Mouse (Mus musculus) neural tube, embryonic 12.5 days (tissue): ENCODE data around the gene Upk3a. TPM values are rescaled to one million over a fixed set of nuclear protein-coding genes. Genes with fewer than 3 reads are reported as not detected.

Experiments used
- ATAC-seq: fragments of 200-750 bp; cut with Nextera tagmentation; 2 replicates; pipeline ENCODE4 v1.8.0; 2017; ENCODE audit warnings: low read depth, mild to moderate bottlenecking, moderate TSS enrichment, moderate library complexity; ENCODE audit not compliant: low FRiP score
- H3K27ac ChIP-seq: fragments of 300-500 bp; sonication (generic); 2 replicates; pipeline ENCODE4 v1.5.1; 2016
- H3K27me3 ChIP-seq: fragments of 300-500 bp; sonication (generic); replicated peaks from 2 replicates; pipeline ENCODE4 v1.6.1; 2016; ENCODE audit warnings: mild to moderate bottlenecking
- H3K36me3 ChIP-seq: fragments of 300-500 bp; sonication (generic); 2 replicates; pipeline ENCODE4 v1.6.1; 2016; ENCODE audit warnings: mild to moderate bottlenecking
- H3K4me1 ChIP-seq: fragments of 300-500 bp; sonication (generic); 2 replicates; pipeline ENCODE4 v1.6.1; 2016
- H3K4me2 ChIP-seq: fragments of 300-500 bp; sonication (generic); replicated peaks from 2 replicates; pipeline ENCODE4 v1.6.1; 2016; ENCODE audit warnings: mild to moderate bottlenecking
- H3K4me3 ChIP-seq: fragments of 300-500 bp; sonication (generic); 2 replicates; pipeline ENCODE4 v1.5.1; 2016
- H3K9ac ChIP-seq: fragments of 300-500 bp; sonication (generic); 2 replicates; pipeline ENCODE4 v1.6.1; 2016; ENCODE audit warnings: mild to moderate bottlenecking
- H3K9me3 ChIP-seq: fragments of 300-500 bp; sonication (generic); 2 replicates; pipeline ENCODE4 v1.6.1; 2016; ENCODE audit warnings: mild to moderate bottlenecking
- WGBS: fragments of 180-500 bp; shearing (Covaris S2); methylation state at CpG from one replicate; pipeline ENCODE4 v1.1.7; 2016; 5-methylcytosine and 5-hydroxymethylcytosine counted together
- polyA plus RNA-seq: library from polyadenylated mRNA; unstranded; fragments of >200 nt; fragmentation: Nextera tagmentation; extraction: Ambion mirVana; gene quantifications from 2 replicates; pipeline ENCODE4 v1.2.1, GENCODE M21; 2016

Upk3a gene
- polyA plus RNA-seq, 1 experiment from 2014 or later = 0.53 TPM

DNA sequence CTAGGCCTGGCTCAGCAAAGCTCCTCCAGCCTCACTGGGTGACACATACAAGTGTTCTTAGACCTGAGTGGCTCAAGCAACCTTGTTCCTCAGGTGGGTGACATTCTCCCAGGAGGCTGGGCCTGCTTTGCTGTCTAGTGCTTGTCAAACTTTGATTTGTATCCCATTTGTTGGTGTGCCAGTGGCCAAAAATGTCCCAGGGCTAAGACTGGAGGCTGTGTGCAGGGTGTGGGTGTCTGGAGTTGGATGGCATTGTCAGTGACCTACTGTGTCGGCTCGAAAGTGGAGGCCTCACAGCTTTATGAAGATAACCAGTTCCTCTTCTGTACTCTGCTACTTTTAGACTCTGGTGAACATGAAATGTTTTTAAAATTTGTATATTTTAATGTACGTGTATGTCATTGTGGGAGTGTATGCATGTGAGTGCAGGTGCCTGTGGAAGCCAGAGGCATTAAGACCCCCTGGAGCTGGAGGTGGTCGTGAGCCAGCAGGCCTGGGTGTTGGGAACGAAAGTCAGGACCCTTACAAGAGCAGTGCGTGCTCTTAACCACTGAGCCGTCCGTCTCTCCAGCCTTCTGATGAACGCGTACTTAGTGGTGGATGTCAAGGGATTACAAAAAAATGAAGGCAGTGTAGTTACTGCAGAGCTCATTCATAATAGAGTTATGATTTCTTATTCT, 24.7 kb downstream of the Upk3a start:
- no peak overlapping the region for H3K4me2 ChIP-seq
- no peaks in the 10 kb centered on the region for H3K27me3 ChIP-seq
- ATAC-seq = no peak
- no peak overlapping the region for H3K4me3 ChIP-seq
- H3K9ac ChIP-seq = no peak overlapping the region
- H3K4me1 ChIP-seq = peaks cover 27% of the 10 kb centered on the region
- H3K27ac ChIP-seq = no peak overlapping the region
- peaks cover 5% of the 10 kb centered on the region for H3K36me3 ChIP-seq
- no peaks in the 10 kb centered on the region for H3K9me3 ChIP-seq
- 85% methylated on average over 10 of the region's 10 CpGs for WGBS

DNA sequence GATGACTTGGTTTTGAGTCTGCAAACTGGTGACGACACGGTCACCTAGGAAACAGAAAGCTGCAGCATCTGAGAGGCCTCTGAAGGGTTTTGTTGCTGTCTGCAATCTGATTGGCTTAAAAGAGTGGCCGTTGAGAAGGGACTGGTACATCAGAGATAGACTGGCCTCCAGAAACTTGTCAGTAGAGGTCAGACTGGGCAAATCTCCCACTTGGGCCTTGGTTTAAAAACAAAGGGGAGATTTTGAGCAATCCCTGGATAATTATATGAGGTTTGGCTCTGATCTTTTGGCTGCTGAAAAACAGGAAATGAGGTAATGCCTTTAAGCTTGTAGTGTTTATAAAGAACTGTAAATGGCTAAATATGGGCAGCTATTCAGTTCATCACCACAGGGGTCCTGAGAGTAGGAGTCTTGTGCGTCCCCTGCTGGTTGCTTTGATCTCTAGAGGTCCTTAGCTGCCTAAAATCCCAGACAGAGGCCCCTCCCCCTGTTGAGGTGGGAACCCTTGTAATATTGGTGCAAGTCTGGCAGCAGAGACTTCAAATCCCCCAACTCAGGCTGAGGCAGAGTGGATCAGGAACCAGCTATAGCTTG, 25.5 kb downstream of the Upk3a start:
- H3K27ac ChIP-seq = no peak overlapping the region
- peaks cover 23% of the 10 kb centered on the region for H3K4me1 ChIP-seq
- peak; percentile 58; the same call in 1 of the 2 replicates for ATAC-seq
- H3K9ac ChIP-seq = no peak overlapping the region
- H3K36me3 ChIP-seq = peaks cover 12% of the 10 kb centered on the region
- H3K4me2 ChIP-seq = 0 out of 2 replicates have a peak overlapping the region, but pooled peaks have one; percentile 18
- no peak overlapping the region for H3K4me3 ChIP-seq
- H3K27me3 ChIP-seq = no peaks in the 10 kb centered on the region
- no peaks in the 10 kb centered on the region for H3K9me3 ChIP-seq
- WGBS = 8% methylated on average over 4 of the region's 4 CpGs

DNA sequence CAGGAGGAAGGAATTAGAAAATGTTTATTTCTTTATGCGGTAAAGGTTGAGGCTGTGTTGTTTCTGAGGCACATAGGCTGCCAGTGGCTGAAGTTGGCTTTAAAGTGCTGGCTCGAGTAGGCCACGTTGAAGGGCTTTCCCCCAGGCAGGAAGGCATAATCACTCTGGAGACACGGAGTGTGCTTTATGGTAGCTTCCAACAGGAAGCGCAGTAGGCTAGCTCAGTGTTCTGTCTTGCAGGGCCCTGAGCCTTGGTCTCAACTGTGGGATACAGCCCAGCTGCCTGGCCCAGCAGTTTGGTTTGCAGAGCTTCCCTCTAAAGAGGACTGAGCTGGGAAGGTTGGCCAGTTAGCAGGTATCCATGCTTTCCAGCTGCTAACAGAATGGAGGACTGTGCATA, 26.2 kb downstream of the Upk3a start:
- no peak overlapping the region for H3K9ac ChIP-seq
- H3K4me2 ChIP-seq = peak overlapping the region; percentile 18; the same call in 1 of the 2 replicates

DNA sequence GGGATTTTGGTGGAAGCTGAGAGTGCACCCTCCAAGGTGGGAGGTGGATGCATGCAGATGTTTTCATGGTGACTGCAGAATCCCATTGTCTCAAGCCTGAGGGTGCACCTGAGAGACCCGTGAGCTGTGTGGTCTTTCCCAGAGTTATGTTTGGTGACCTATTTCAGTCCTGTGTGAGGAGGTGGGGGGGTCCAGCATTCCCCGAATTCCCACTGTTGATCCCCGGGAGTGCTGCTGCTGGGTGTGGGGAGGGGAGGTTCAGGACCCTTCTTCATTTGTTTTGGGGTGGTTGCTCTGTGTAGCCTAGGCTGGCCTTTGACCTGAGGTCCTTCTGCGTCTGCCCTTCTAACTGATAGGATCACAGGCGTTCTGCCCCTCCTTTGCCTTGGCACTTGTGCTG, 26.8 kb downstream of the Upk3a start:
- no peaks in the 10 kb centered on the region for H3K9me3 ChIP-seq
- peaks cover 14% of the 10 kb centered on the region for H3K4me1 ChIP-seq
- 0 out of 2 replicates have a peak overlapping the region, but pooled peaks have one; percentile 17 for H3K9ac ChIP-seq
- H3K27ac ChIP-seq = no peak overlapping the region
- WGBS = 87% methylated on average over 5 of the region's 5 CpGs
- H3K4me3 ChIP-seq = no peak overlapping the region
- H3K36me3 ChIP-seq = peaks cover 24% of the 10 kb centered on the region
- H3K27me3 ChIP-seq = no peaks in the 10 kb centered on the region
- no peak overlapping the region; the same call in 1 of the 2 replicates for H3K4me2 ChIP-seq
- no peak for ATAC-seq

More for the DNA sequence above, 26.2 kb downstream of the Upk3a start:
- H3K4me1 ChIP-seq = peaks cover 16% of the 10 kb centered on the region
- H3K4me3 ChIP-seq = no peak overlapping the region
- H3K27ac ChIP-seq = 0 out of 2 replicates have a peak overlapping the region, but pooled peaks have one; percentile 7
- no peaks in the 10 kb centered on the region for H3K27me3 ChIP-seq
- no peaks in the 10 kb centered on the region for H3K9me3 ChIP-seq
- H3K36me3 ChIP-seq = peaks cover 19% of the 10 kb centered on the region
- no peak for ATAC-seq
- WGBS = 46% methylated on average over 5 of the region's 5 CpGs

DNA sequence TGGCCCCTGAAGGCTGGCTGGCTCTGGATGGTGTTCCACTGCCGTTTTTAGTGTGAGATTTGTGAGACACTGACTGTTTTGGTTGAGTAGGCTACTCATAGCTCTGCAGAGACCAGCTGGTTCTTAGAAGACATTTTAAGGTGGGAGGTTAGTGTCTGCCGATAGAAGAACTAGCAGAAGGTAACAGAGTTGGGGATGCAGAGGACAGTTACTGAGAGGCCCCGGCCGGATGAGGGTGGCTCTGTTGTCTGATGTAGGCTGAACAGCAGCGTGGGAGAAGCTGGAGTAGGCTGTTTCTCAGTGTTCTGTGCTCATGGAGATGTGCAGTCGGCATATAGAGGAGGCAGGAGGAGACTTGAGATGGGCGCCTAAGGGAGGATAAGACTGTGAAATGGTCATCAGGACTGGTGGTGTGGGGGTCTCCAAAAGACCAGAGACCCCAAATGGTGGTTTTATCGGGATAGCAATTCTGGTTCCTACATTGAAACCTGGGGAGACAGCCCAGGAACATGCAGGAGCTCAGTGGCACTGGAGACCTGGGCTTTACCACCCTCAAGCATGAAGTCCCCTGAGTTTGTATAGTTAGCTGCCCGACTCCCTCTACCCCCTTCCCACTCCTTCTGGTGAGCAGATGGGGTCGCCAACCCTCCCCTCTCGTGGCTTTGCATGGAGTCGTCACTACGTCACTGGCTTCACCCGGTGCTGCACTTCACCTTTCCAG, 29.4 kb downstream of the Upk3a start:
- Histone ChIP-seq H3K9ac (no peak overlapping the region), H3K4me1 (peaks cover 14% of the 10 kb centered on the region), H3K4me3 (no peak overlapping the region), H3K36me3 (peaks cover 33% of the 10 kb centered on the region), H3K27me3 (no peaks in the 10 kb centered on the region), H3K9me3 (no peaks in the 10 kb centered on the region), H3K4me2 (no peak overlapping the region), H3K27ac (no peak overlapping the region)
- no peak for ATAC-seq
- WGBS = 90% methylated on average over 14 of the region's 14 CpGs

DNA sequence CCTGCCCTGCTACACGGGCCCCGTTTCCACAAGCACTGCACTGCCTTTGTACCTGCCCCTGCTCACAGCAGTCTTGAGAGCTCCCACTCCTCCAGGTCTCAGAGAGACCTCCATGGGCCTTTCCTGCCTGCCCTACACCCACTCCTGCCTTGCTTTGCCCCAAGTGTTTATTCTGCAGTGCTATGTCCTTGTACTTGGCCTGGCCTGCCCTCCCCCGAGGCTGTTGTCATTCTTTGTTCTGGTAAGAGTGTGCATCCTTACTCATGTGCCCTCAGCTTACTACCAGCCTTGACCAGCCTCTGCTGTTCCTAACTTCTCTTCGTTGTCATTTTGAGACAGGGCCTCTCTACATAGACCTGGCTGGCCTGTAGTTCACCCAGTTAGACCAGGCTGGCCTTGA, 30.9 kb downstream of the Upk3a start:
- Histone ChIP-seq H3K4me1 (peaks cover 7% of the 10 kb centered on the region), H3K27me3 (no peaks in the 10 kb centered on the region), H3K9ac (no peak overlapping the region), H3K4me3 (no peak overlapping the region), H3K36me3 (peaks cover 38% of the 10 kb centered on the region), H3K4me2 (no peak overlapping the region), H3K27ac (no peak overlapping the region), H3K9me3 (no peaks in the 10 kb centered on the region)
- 87% methylated on average over 4 of the region's 4 CpGs for WGBS
- ATAC-seq = no peak

DNA sequence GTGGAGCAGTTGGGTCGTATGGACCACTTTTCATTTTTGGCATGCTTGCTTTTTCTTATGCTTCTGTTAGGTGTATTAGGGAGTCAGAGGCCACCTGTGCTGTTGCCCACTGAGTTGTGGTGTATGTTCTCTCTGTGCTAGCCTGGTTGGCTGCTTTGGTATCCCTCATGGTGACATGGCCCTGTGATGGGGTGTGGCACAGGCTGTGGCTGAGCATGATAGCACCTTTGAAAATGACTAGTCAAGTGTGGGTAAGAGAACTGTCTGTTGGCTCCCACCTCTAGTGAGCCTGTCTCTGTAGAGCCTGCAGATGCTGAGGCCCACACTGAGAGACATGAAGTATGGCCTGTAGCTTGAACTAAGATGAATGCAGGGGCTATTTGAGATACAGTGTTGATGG, 32.8 kb downstream of the Upk3a start:
- ATAC-seq = no peak
- WGBS = 93% methylated on average over 1 of the region's 1 CpGs
- peaks cover 47% of the 10 kb centered on the region for H3K36me3 ChIP-seq

DNA sequence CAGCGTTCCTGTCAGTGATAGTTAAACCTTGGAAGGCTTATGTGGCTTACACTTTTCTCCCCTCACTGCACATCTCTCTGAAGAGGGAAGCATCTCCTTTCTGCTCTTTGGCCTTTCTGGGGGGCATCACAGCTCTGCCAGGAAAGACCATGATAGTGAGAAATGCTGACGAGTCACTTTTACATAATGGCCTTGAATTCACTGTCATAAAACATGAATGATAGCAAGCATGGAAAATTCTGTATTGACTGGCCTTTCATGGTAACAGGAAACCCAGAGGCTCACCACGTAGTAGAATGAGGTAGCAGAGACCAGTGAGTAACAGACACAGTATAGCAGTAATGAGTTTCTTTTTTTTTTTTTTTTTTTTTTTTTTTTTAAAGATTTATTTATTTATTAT, 37.2 kb downstream of the Upk3a start:
- 96% methylated on average over 3 of the region's 3 CpGs for WGBS

More for the DNA sequence above, 32.8 kb downstream of the Upk3a start:
- Histone ChIP-seq H3K4me2 (no peak overlapping the region), H3K27me3 (no peaks in the 10 kb centered on the region), H3K4me3 (no peak overlapping the region), H3K27ac (no peak overlapping the region), H3K9me3 (no peaks in the 10 kb centered on the region), H3K4me1 (no peaks in the 10 kb centered on the region), H3K9ac (no peak overlapping the region)

DNA sequence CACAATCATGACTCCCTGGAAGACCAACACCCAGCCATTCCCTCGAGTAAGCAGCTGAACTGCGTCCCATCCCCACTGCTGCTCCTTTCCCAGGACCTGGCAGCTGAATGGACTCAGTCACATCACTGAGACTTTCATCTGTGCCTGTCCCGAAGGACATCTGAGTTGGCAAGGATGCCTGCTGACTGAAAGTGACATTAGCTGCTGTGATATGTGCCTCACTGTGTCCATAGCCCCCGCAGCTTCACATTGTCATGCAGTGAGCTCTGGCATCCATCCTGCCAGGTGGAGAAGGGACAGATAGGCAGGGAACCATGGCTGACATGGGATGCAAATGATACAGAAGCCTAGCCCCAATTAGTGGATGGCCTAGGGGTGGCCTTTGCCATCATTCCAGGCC, 38.2 kb downstream of the Upk3a start:
- H3K4me2 ChIP-seq = no peak overlapping the region
- no peaks in the 10 kb centered on the region for H3K9me3 ChIP-seq
- 85% methylated on average over 4 of the region's 4 CpGs for WGBS
- H3K4me1 ChIP-seq = no peaks in the 10 kb centered on the region
- no peaks in the 10 kb centered on the region for H3K27me3 ChIP-seq
- H3K4me3 ChIP-seq = no peak overlapping the region
- H3K27ac ChIP-seq = no peak overlapping the region
- peaks cover 34% of the 10 kb centered on the region for H3K36me3 ChIP-seq
- no peak for ATAC-seq
- no peak overlapping the region for H3K9ac ChIP-seq

More for the DNA sequence above, 37.2 kb downstream of the Upk3a start:
- Histone ChIP-seq H3K9me3 (no peaks in the 10 kb centered on the region), H3K27me3 (no peaks in the 10 kb centered on the region), H3K36me3 (peaks cover 37% of the 10 kb centered on the region), H3K27ac (no peak overlapping the region), H3K4me3 (no peak overlapping the region), H3K9ac (no peak overlapping the region), H3K4me2 (no peak overlapping the region), H3K4me1 (no peaks in the 10 kb centered on the region)
- no peak for ATAC-seq

DNA sequence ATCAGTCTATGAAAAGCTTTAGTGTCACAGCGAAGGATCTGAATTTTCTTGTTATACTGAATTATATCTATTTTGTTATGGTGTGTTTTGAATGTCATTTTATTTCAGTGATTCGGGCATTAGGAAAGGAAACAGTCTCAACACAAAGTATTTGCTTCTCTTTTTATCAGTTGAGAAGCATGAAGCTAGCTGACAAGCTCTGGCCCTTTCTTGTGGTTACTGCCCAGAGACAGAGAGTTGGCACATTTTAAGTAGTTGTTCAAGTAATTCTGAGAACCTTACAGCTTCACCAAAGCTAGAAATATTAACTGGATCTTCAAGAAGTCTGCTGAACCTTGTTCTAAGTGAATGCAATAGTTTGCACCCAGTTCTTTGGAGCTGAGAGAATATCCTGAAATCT, 46.5 kb downstream of the Upk3a start:
- no peak overlapping the region for H3K27ac ChIP-seq
- H3K4me1 ChIP-seq = no peaks in the 10 kb centered on the region
- peaks cover 16% of the 10 kb centered on the region for H3K36me3 ChIP-seq
- ATAC-seq = no peak
- no peak overlapping the region for H3K4me2 ChIP-seq
- WGBS = 95% methylated on average over 2 of the region's 2 CpGs
- no peaks in the 10 kb centered on the region for H3K27me3 ChIP-seq
- no peak overlapping the region for H3K4me3 ChIP-seq
- H3K9ac ChIP-seq = no peak overlapping the region
- H3K9me3 ChIP-seq = no peaks in the 10 kb centered on the region

DNA sequence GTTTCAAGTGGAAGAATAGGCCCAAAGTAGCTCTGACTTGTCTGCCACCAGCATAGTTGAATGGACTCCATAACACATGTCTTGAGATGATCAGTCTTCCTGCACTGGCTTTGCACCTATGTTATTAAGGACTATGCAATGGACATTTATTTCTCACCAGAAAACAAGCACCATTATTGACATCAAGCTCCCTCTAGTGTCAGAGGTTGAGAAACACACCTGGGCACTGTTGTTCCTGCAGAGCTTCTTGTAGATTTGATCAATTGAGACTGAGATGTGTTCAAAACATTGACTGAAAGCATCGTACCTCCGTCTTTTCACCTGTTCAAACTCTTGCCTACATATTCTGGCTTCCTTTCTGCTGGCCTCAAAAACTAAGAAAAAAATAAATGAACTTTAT, 53.6 kb downstream of the Upk3a start:
- Histone ChIP-seq H3K36me3 (no peaks in the 10 kb centered on the region), H3K4me3 (no peak overlapping the region), H3K9me3 (no peaks in the 10 kb centered on the region), H3K27ac (no peak overlapping the region), H3K4me2 (no peak overlapping the region), H3K27me3 (no peaks in the 10 kb centered on the region), H3K4me1 (no peaks in the 10 kb centered on the region), H3K9ac (no peak overlapping the region)
- ATAC-seq = no peak
- WGBS = 40% methylated on average over 2 of the region's 2 CpGs
